Mouse (Mus musculus) ES-Bruce4 (cell line): ENCODE data around the gene Mt3.

Experiments
- CTCF ChIP-seq: IDR thresholded peaks from one replicate; pipeline ENCODE4 v1.8.1; 2011; ENCODE audit warnings: low read depth, low read length
- EP300 ChIP-seq: IDR thresholded peaks from 2 replicates; pipeline ENCODE4 v1.6.1; 2011; ENCODE audit warnings: low read depth, low read length; ENCODE audit not compliant: insufficient read depth

DNA sequence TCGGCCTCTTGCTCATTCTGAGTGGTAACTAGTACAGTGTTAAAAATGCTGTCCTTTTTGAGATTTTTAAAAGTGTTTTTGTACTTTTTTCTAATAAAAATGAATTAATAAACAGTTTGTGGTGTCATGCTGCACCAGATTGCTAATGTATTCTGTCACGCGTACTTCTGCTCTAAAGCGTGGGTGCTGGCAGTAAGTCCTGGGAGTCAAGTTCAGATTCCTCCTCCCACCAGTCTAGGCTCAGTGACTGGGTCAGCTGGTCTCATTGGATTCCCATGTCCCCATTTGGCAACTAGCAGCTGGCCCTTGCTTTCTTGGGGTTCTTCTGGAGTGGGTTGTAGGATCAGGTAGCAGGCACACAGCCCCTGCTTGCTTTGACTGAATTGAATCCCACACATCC is 22.3 kb upstream of the Mt3 start:
- no peak for TF ChIP-seq CTCF
- TF ChIP-seq EP300: no peak
